Mouse (Mus musculus) kidney, adult 2 months (tissue): ENCODE results near the gene Rps27rt.

ENCODE experiments used
- CTCF ChIP-seq: fragments of 200-500 bp; conservative IDR thresholded peaks from 2 replicates; pipeline ENCODE4 v1.5.1; 2011; ENCODE audit warnings: low read depth, mild to moderate bottlenecking, control low read depth, low read length, moderate library complexity, mixed read lengths; ENCODE audit not compliant: insufficient read depth, insufficient read length
- POLR2A ChIP-seq: fragments of 200-500 bp; IDR thresholded peaks from one replicate; pipeline ENCODE4 v1.6.1; 2011; ENCODE audit warnings: low read depth, low read length, control low read depth

DNA sequence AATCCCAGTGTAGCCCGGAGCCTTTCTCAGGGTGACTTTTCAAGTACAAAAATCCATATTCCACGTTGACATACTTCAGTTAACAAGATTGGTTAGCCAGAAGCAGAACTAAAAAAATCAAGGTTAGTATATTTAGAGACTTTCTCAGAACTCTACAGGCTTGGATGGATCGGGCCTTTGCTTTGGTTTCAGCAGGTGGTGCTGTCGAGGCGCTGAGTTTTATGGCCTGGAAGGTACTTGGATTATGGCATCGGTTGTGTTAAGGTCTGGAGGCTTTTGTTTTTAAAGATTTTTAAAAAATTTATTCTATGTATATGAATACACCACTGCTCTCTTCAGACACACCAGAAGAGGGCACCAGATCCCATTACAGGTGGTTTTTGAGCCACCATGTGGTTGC lies 37.0 kb downstream of the Rps27rt start:
- no peak for TF ChIP-seq CTCF
- no peak for TF ChIP-seq POLR2A
